Mouse (Mus musculus) induced T-regulatory cell, adult 2 months (primary cell): ENCODE measurements around the gene Tdrd9.

Experiments used
- DNase-seq: peaks from one replicate; pipeline ENCODE4 v3.0.0-alpha.2; 2012; ENCODE audit warnings: low read depth

Gene Tdrd9

DNA sequence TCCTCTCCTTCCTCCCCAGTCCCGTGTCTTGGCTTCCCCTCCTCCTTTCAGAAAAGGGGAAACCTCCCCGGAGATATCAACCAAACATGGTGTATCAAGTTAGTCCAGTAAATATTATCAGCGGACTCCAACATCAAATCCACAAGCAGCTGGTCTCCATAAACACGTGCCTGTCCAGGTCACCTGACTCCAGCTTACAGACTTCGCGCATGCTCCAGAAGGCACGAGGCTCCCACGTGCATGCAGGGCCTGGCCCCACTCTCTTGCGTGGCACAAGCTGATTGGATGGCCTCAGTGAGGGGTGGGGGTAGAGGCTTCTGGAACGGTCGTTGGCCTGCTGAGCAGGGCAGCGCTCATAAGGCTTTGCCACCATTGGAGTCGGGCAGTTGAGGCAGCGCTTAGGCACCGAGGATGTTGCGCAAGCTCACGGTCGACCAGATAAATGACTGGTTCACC lies at the start of gene Tdrd9:
Gene Tdrd9, plus strand, starts transcription at position 329 of the 456 bp plus-strand sequence.
- DNase-seq, result no peak

GRCm38 (mm10) chr12:111923117-111923516 lies 48.2 kb upstream of the Tdrd9 start:
- DNase-seq, result no peak

DNA sequence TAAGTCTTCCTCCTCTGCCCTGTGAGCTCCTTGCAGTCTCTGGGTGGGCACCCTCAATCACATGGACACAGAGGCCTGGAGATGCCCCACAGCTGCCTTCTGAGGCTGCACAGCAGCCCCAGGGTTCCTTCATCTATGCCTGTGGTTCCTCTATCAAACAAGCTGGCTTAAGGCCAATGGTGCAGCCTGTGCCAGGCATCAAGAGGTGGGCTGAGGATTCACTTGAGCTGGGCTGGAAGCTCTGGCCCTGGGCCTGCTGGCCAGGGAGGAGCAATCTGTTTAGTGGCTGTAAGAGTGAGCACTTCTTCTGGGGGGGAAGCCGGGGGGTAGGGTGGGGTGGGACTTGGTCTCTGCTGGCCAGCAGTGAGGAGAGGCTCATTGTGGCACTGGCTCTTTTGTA lies 44.0 kb upstream of the Tdrd9 start:
- DNase-seq, result no peak

GRCm38 (mm10) chr12:111928411-111928966 lies 42.9 kb upstream of the Tdrd9 start:
- DNase-seq, result no peak

GRCm38 (mm10) chr12:111931411-111932025 lies 39.8 kb upstream of the Tdrd9 start:
- no peak for DNase-seq

GRCm38 (mm10) chr12:111932513-111932912 lies 38.8 kb upstream of the Tdrd9 start:
- DNase-seq, result no peak

GRCm38 (mm10) chr12:111933032-111933704 lies 38.2 kb upstream of the Tdrd9 start:
- DNase-seq, result no peak

GRCm38 (mm10) chr12:111933971-111934370 lies 37.4 kb upstream of the Tdrd9 start:
- no peak for DNase-seq

DNA sequence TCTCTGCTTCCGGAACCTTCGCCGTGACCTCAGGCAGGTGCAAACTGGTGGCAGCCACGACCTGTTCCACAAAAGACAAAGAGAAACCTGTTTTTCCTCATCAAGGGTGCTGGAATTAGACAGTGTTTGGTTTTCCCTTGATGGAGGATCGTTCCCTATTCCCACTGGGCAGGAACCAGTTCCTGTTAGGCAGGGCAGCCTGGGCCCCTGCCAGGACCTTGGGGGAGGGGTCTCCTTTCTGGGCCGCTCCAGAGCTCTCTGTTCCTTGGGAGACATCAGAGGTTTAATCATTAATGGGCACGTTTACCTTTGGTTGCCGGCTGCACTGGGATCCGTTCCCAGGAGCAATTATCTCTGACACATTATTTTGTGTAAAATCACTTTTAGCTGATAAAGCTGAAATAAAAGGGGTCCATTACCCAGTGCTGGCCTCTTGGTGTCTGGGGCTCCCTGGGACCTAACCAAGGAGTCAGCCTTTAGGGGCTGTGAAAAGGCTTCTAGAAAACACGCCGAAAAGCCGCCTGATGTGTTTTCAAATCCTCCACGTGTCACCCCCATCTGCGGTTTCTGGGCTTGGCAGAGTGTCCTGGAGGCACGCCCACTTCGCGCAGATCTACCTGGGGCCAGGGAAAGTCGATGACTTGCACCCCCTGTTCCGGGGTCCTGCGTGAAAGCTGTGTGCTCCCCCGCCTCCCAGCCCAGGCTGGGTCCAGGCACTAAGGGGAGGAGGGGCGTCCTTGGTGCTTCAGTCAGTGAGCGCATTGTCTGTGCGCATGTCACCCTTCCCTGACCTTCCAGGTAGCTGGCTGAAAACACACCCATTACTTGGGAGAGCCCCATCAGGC lies 34.4 kb upstream of the Tdrd9 start:
- no peak for DNase-seq

GRCm38 (mm10) chr12:111938623-111939177 lies 32.7 kb upstream of the Tdrd9 start:
- DNase-seq, result no peak

GRCm38 (mm10) chr12:111943421-111944064 lies 27.8 kb upstream of the Tdrd9 start:
- peak; percentile 20 for DNase-seq

DNA sequence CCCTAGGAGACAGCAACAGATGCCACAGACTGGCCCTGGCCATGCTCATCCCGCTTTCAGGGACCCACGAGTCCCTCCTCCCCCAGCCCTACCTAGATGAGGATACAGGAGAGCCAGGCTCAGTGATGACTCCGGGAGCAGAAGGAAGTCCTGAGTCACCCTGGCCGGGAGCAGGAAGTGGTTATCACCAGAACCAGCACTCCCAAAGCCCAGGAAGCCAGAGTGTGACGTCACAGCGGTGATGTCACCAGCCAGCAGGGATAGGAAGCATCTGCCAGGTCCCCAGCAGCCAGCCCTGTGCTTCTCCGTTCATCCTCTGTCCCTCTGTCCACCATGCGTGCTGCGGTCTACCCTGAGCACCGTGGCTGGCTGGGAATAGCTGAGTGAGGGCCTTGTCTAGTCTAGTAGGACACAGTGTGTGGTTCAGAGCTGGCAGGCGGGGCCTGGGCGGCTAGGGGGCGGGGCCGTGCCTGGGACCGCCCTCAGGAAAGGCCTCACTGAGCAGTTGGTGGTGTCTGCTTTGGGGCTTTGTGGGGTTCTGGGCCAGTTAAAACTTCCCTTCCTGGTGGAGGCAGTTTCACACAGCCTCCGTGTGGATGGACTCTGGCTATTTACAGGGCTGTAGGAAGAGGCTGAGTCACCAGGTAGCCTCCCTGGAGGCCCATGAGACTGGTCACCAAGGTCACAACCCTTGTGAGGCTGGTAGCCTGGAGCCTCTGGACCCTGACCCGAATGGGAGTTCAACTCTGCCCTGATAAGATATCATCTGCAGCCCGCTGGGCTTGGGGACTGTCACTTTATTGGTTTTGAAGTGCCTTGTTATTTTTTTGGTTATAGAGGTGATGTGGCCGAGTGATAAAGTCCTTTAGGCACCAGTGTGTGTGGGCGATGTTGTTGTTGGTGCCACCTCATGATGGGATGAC lies 27.0 kb upstream of the Tdrd9 start:
- DNase-seq, result peak; percentile 41

- DNase-seq, result no peak
Measured at GRCm38 (mm10) chr12:111945115-111945514, 26.2 kb upstream of the Tdrd9 start.

DNA sequence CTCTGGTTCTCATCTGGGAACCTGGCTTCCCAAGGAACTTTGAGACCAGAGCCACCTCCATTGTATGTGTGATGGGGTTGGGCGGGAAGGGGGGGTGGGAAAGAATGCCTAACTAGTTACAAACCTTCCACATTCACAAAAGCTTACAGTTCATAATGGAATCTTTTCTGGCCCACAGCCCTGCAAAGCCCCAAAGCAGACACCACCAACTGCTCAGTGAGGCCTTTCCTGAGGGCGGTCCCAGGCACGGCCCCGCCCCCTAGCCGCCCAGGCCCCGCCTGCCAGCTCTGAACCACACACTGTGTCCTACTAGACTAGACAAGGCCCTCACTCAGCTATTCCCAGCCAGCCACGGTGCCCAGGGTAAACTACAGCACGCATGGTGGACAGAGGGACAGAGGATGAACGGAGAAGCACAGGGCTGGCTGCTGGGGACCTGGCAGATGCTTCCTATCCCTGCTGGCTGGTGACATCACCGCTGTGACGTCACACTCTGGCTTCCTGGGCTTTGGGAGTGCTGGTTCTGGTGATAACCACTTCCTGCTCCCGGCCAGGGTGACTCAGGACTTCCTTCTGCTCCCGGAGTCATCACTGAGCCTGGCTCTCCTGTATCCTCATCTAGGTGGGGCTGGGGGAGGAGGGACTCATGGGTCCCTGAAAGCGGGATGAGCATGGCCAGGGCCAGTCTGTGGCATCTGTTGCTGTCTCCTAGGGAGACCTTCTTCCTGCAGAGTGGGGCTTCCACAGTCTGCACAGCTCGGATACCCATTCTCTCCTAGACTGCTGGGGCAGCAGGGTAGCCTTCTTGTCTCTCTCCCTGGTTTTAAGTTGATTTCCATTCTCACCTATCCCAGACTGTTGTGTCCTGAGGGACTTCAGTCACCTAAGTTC lies 25.3 kb upstream of the Tdrd9 start:
- peak; percentile 23 for DNase-seq

DNA sequence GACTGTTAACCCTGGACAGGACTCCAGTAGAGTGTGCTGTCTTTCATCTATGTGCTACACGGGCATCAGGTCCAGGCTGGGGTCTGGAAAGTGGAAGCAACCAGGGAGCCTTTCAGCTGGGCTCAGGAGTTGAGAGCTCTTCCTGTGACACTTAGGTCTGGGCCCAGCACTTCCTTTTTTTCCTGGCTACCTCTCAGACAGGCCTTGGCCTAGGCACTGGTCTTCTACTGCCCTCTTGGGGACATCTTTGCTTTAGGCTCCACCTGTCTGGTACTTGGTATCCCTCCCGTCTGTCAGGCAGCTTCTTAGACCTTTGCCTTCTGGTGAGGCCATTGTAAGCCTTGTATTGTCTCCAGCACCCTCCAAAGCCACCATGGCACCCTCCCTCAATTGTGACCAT lies 24.6 kb upstream of the Tdrd9 start:
- DNase-seq, result peak; percentile 72

- no peak for DNase-seq
Measured at GRCm38 (mm10) chr12:111950486-111950885, 20.9 kb upstream of the Tdrd9 start.

GRCm38 (mm10) chr12:111951701-111952100 lies 19.7 kb upstream of the Tdrd9 start:
- DNase-seq, result no peak

DNA sequence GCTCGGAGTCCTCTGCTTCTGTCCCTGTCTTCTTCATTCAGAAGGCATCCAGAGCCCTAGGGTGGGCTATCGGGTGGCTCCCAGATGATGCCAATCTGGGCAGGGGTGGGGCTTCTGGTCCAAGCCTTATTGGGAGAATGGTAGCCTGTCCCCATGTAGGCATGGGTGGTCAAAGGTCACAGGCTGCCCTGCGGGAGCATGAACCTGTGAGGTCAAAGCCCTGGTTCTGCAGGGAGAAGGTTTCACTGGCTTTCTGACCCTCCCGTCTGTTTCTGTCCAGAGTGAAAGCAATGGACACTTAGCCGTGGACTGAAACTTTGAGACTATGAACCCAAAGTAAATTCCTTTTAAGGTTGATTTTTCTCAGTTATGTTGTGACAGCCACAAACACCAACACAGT lies 15.2 kb upstream of the Tdrd9 start:
- no peak for DNase-seq

- peak; percentile 81 for DNase-seq
Measured at GRCm38 (mm10) chr12:111958101-111958865, 13.1 kb upstream of the Tdrd9 start.
